Mouse (Mus musculus) MEL (cell line): ENCODE data around the gene Hspa12a.

Experiments
- CTCF ChIP-seq, 3 experiments: IDR thresholded peaks in 2 of 3; conservative IDR thresholded peaks in 1 of 3; 2 replicates each; pipeline ENCODE4 v1.5.1; 2011 to 2012; ENCODE audit warnings: low read length in 3 of 3, low read depth in 2 of 3, mild to moderate bottlenecking in 2 of 3, improper control_type of control experiment in 1 of 3, inconsistent platforms in 1 of 3, mixed read lengths in 1 of 3, moderate library complexity in 1 of 3; ENCODE audit not compliant: control insufficient read depth in 1 of 3, insufficient read depth in 1 of 3, poor library complexity in 1 of 3, severe bottlenecking in 1 of 3
- GATA1 ChIP-seq: IDR thresholded peaks from 2 replicates; pipeline ENCODE4 v1.6.1; 2011; ENCODE audit warnings: low read depth, low read length, improper control_type of control experiment
- POLR2A ChIP-seq, 2 experiments: IDR thresholded peaks; 2 replicates each; pipeline ENCODE4 v1.6.1; 2011 to 2012; ENCODE audit warnings: low read length in 2 of 2, mild to moderate bottlenecking in 2 of 2, control low read depth in 1 of 2, improper control_type of control experiment in 1 of 2, low read depth in 1 of 2, moderate library complexity in 1 of 2; ENCODE audit not compliant: control insufficient read depth in 1 of 2, insufficient read depth in 1 of 2, poor library complexity in 1 of 2

DNA sequence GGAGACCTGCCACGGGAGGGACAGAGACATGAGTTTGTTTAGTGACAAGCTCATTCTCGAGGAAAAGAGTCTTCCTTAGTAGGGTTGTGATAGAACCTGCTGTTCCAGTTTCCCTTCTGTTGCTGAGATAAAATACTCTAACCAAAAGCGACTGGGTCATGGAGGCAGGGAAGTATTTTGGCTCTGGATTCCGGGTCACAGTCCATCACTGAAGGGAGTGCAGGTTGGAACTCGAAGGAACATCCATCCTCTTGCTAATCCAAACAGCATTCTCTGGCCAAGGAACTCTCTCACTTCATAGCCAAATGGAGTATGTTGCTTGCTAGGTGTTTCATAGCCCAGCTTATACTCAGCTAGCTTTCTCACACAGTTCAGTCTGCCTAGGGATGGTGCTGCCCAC is 167.0 kb downstream of the Hspa12a start:
- TF ChIP-seq POLR2A (IDR thresholded peaks at IDR 0.05; ENCODE audit: control insufficient read depth in 1 of 2, insufficient read depth in 1 of 2, low read depth in 1 of 2, low read length in 2 of 2, poor library complexity in 1 of 2) (no peak), CTCF (IDR thresholded peaks at IDR 0.05 in 2 of 3, conservative IDR thresholded peaks at IDR 0.05 in 1 of 3; ENCODE audit: control insufficient read depth in 1 of 3, insufficient read depth in 1 of 3, low read depth in 2 of 3, low read length in 3 of 3, poor library complexity in 1 of 3, severe bottlenecking in 1 of 3) (no peak), GATA1 (no peak)
